Mouse (Mus musculus) adrenal gland, postnatal 4 days (tissue): ENCODE results near the gene Fgf15. TPM values are rescaled to one million over a fixed set of nuclear protein-coding genes. Genes with fewer than 3 reads are reported as not detected.
A peak's percentile ranks its signal among the peaks of the same experiment; 100 is the strongest.
"Not testable (repeated sequence)": the region's sequence is repeated elsewhere in the genome, so short reads cannot be mapped to it uniquely, and the experiment has no call there.

Experiments used
- DNase-seq, 2 experiments: peaks; one replicate each; pipeline ENCODE4 v3.0.0; 2021 to 2022; ENCODE audit warnings: low spot score in 2 of 2, mixed read lengths in 2 of 2
- total RNA-seq, 2 experiments: library from RNA; stranded (reverse); gene quantifications; 2 replicates each; pipeline ENCODE4 v1.2.3; 2021

The Fgf15 gene
- total RNA-seq, 2 experiments from 2014 or later, result 0.53 TPM; not detected in 1

DNA sequence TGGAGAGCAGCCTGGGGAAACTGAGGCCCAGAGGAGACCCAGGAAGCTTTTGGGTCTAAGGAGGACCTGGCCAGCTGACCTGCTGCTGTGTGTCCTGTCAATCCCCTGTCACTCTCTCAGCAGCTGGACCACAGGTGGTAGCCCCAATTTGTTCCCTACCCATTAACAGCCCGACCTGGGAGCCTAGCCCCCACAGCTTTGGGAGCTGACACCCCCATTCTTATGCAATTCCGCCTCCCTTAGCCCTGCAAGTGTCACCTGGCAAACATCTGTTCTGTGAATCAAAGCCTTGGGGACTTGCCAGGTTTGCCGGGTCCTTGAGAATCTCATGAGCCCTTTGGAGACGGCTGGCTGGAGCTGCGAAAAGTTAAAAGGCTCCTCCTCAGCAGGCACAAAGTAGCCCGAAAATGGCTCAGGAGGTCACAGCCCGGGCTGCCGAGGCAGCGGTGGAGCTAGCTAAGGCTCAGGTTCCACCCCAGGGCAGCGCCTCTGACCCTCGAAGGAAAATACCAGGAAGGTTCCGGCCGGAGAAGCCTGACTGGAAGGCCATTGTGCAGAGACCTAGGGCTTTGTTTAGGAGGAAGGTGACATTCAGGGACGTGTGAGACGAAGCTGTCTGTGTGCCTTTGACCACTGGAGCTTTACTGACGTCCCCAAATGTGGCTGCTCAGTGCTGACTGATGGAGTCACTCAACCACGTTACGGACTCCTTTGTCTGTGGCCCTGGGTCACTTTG lies 7.6 kb upstream of the Fgf15 start:
- DNase-seq, result peak in 1 of 2 experiments; percentile 20

DNA sequence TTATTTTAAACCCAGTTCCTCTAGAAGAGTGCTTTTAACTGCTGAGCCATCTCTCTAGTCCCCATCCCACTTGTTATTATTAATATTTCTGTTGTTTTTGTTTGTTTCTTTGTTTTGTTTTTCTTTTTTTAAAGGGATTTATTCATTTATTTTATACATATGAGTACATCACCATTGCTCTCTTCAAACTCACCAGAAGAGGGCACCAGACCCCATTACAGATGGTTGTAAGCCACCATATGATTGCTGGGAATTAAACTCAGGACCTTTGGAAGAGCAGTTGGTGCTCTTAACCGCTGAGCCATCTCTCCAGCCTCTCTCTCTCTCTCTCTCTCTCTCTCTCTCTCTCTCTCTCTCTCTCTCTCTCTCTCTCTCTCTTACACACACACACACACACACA lies 5.7 kb upstream of the Fgf15 start:
- not testable (repeated sequence) for DNase-seq

DNA sequence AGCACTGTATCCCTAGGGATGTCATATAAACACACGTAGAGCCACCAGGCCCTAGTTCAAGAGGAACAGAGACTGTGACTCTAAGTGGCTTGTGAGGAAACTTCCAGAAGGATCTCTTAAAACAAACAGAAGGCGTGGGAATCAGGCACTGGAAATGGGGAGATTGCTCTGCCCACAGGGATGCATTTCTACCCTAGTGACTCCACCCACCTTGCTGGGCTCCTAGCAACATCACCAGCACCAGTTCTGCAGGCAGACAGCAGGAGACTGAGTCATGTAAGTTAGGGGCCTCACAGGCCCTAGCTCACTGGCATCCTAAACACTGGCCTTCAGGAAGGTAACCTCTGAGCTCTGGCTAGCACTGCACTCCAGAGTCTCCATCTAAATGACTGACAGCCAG lies 4.5 kb upstream of the Fgf15 start:
- no peak for DNase-seq

DNA sequence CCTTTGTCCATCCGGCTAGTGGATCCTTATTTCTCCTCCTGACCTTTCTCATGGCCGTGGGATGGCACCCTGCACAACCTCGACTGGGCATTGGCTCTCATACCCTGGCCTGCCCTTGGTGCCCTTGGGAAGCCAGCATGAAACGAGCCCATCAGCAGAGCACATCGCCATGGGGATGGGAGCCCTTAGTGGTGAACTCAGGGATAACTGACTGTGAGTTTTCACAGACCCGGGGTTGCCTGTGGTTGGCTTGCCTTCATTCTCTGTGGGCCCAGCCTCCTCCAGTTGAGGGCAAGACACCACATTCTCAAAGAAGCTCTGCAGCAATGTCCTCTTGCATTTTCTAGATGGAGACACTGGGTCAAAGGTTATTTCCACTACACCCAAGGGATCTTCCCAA lies 4.0 kb upstream of the Fgf15 start:
- no peak for DNase-seq

DNA sequence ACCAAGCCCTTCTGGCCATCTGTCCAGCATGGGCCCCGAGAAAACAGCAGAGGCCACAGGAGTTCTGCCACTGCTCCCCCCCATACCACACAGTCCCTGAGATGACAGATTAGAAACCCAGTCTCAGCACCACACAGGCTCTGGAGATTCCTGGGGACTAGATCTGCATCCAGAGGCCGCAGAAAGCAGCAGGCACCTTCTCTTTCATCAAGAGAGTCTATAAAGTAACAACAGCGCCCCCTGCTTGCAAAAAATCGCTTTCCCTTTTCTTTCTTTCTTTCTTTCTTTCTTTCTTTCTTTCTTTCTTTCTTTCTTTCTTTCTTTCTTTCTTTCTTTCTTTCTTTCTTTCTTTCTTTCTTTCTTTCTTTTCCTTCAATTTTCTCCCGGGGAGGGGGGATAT lies 2.1 kb upstream of the Fgf15 start:
- DNase-seq, result no peak

DNA sequence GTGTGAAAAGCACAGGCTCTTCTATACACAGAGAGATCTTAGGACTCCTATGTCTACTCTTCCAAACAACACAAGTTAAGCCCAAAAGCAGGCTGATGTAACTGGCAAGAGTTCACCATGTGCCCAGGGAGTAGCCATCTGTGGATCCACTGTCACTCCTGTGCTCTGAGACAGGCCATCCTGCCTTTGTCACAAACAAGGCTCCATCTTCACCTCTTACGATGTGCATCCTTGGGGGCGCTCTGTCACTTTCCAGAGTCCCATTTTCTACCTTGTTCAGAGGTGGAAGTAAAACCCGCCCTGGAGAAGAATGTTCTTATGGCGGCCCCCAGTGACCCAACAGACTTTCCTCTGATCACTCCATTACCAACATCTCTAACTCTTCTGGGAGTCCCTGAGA lies 1.6 kb upstream of the Fgf15 start:
- no peak for DNase-seq

DNA sequence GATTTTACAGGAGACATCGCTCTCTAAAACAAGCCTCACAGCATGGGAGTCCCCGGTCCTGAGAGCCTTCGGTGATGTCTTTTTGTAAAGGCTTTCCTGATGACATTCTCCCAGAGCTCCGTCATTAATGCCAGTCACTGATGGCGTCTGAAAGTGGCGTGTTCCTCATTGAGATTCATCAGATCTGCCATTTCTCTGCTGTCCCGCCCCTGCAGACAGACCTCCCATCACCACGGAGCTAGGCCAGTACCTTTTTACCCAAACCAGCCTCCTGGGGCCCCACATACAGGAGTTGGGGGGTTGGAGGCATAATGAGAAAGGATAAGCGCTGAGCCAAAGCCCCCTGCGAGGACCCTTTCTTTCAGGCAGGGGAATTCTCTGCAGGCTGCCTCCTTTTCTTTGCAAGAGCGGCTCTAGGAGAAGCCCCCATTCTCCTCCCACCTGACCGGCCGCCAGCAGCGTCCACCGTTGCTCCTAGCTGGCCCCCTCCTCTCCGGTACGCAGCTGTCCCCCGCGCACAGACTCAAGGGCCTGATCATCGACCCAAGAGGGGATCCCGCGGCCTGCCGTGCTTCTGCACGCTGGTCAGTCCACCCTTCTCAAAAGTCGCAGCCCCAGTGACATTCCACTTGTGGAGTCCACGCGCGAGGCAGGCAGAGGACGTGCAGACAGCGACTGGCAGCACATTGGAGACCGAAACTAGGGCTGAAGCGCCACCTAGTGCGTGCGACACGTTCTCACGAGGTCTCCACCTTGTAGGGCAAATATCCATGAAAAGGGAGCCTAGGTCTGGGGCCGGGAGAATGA lies 823 bp upstream of the Fgf15 start:
- peak; percentile 40 to 57 for DNase-seq

DNA sequence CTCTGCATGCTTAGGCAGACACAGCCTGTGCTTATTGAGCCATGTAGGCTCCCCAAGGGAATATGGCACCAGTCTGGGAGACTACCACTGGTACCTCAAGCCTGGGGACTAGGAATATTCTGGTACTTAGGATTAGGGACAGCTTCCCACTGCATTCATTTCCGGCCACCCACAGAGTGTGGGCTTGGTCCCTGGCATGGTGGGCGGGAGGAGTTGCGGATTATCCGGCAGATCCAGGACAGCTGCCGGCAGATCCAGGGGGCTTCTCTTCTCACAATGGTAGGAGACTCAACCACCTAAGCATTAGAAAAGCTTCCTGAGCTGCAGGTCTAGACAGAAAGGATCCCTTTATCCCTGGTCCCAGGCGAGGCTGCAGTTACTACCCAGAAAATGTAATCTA lies 2.2 kb downstream of the Fgf15 start:
- no peak for DNase-seq

DNA sequence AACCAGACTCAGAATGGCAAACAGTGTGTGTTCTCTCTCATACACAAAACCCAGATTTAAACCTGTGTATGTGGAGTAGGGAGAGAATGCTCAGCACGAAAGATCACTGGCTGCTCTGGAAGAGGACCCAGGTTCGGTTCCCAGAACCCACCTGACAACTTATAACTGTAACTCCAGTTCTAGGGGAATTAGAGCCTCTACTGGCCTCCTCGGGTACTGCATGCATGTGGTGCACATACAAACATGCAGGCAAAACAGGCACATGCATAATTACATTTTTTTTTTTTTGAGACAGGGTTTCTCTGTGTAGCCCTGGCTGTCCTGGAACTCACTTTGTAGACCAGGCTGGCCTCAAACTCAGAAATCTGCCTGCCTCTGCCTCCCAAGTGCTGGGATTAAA lies 9.2 kb downstream of the Fgf15 start:
- DNase-seq, result not testable (repeated sequence)

DNA sequence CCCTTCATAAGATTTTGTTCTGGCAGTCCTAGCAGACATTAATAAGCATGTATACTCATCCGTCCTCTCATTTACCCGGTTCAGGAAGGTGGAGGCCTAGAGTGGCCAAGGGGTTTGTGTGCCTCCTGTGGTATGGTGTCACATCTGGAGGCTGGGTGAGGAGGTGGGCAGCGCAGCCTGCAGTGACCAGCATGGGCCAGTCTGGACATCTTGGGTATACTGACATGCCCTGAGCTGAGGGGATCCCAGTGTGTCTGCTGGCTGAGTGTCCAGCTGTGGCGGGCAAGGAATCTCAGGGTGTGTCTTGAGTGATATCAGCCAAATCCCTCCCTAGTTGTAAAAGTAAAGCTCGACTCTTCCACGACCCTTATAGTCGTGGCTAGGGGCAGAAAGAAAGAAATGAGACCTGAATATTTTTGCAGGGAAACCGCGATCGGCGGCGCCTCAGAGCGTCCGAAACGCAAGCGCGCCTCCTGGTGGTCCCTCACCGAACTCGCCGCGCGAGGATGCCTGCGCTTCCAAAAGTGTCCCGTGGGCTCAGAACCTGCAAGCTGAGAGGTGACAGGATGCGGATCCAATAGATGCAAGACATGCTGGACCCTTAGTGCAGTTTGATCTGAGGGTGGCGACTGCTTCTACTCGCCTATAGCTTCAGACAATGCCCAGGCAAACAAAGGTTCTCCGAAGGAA lies 10.5 kb downstream of the Fgf15 start:
- no peak for DNase-seq

DNA sequence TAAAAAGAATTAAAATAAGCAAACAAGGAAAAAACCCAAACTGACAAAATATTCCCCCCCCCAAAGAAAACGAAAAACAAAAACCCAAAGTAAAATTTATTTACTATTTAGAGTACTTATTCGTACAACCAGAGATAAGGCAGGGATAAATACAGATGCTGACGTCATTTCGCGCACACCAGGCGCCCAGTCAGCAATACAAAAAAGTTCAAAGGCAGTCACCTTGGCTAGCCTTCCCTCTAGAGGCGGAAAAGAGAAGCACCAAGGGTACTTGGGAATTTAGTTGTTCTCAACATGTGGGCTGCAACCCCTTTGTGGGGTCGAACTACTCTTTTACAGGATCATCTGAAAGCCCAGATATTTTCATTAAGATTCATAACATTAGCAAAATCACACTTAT lies 11.5 kb downstream of the Fgf15 start:
- DNase-seq, result no peak

DNA sequence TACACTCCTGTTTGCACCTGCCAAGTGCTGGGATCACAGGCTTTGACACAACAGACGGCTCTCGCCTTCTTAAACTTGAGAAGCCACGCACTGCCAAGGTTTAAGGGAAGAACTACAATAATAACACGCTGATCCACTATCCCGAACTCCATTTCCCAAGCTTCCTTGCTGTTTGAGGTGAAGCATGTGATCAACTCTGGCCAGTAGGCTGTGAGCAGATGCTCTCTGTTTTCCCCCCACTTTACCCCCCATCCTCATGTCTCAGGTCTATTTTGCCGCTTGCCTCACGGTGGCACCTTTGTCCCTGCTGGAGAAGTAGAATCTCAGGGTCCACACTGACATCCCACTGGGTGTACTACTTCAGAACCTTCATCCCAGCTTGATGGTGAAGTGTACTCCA lies 12.4 kb downstream of the Fgf15 start:
- DNase-seq, result no peak

DNA sequence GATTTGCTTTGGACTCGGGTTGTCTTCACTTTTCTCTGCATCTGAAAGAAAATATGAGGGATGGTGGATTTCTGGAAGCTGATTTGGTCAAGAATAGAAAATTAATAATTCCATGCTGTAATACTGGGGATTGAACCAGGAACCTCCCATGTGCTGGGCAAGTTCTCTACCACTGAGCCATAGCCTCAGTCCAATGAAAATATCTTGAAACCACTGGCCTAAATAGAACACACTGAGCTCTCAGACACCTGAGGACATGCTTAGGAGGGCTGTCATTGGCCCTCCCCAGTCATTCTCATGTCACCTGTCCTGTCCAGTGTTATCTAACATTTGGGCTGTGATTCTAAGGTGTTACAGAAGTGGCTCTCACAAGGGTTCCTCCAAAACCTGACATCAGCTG lies 14.8 kb downstream of the Fgf15 start:
- no peak for DNase-seq

DNA sequence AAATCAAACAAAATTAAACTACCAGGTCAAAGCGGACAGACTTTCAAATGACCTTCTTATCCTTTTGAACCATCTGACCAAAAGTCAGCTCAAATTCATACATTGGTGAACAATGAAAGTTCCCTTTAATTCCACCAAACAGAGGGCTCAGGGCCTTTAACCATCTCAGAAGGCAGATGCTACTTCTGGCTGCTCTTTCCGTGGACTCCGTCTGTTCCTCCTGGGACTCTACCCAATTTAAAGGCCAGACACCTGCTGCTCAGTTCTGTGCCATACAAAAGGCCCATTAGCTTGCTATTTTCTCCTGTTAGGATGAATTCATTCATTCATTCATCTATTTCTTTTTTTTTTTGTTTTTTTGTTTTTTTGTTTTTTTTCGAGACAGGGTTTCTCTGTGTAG lies 16.6 kb downstream of the Fgf15 start:
- no peak for DNase-seq

DNA sequence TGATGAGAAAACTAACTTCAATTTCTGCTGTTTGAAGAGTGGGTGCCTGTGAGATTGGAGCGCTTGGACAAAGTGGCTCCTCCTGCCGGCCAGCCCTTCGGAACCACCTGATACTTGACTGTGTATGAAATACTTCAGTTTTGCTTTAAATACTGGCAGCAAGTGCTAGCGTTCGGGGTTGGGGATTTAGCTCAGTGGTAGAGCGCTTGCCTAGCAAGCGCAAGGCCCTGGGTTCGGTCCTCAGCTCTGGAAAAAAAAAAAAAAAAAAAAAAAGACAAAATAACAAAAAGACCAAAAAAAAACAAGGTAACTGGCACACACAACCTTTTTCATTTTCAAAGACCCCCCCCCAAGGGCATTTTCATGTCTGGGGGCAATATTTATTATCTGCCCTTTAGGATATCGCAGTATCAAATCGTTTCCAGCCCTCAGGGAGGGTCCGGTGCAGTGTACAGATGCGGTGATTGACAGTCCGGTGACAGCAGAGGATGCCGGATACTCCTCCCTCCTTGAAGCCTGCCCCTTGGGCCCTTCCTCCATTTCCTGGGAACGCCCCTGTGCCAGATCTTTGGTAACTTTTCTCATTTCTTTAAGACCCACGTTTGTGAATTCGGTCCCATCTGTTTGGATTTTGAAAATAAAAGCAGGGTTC lies 18.1 kb downstream of the Fgf15 start:
- DNase-seq, result no peak

DNA sequence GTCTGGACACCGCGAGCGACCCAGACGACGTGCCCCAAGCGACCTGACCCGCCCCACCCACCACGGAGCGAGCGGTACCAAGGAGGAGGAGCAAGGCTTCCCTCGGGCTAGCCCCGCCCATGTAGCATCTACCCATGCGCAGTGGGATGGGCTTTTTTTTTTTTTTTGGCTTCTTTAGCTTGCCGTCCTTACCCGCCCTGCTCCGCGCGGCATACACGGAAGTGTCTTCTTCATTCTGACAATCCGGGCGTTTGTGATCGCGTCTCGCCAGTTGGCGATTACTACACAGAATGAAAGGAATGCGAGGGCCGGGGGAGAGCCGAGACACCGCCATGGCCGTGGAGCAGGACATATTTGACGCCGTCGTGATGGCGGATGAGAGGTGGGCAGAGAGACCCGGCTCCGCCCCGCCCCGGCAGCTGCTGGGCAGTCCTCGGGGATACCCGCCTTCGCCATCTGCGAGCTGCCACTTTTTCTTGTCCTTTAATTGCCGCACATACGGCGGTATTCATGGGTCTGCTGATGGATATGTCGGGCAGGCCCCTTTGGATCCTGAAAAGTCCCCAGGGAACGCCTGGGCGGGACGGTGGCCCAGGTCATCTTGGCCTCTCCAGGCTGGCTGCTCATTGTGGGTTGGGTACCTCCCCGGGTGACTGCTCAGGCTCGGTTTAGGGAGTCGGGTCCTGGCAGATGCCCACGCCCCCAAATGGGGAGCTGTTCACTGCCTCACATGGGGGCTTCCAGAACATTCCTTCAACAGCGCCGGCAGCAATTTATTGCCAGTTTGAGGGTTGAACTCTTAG lies 18.8 kb downstream of the Fgf15 start, which contains the start of gene LTO1:
Gene LTO1, plus strand, starts transcription at position 153 of the 803 bp plus-strand sequence.
- peak; percentile 64 to 86 for DNase-seq

DNA sequence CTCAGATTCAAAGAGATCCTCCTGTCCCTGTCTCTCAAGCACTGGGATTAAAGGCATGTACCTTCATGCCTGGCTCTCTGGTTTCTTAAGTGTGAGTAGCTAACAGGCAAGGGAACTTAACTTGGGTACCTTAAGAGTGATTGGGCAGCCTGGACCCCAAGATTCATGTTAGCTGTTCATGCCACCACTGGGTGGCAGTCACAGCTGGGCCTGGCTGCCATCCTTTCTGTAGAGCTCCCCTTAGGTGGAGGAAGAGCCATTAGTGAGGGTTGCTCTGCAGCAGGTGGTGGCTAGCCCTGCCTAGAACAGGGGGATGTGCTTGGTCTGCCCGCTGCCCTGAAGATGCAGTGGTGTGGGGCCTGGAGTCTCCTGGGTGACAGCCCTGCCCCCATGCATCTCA lies 22.5 kb downstream of the Fgf15 start:
- DNase-seq, result no peak

DNA sequence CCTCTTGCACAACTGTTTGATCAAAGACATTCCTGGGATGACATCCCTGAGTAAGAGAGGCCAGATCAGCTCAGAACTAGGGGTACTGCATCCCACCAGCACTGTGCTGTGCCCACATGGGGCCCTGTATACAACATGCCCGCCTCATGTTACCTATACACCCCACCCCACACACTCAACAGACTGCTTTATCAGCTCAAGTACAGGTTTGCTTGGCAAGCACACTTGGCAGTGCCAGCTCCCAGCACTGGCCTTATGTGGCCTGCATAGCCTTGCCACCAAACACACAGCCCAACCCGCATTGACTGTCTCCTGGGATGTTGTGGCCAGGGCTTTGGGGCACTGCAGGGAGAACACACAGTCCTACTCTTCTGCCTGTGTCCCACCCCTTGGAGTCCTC lies 31.3 kb downstream of the Fgf15 start:
- no peak for DNase-seq

DNA sequence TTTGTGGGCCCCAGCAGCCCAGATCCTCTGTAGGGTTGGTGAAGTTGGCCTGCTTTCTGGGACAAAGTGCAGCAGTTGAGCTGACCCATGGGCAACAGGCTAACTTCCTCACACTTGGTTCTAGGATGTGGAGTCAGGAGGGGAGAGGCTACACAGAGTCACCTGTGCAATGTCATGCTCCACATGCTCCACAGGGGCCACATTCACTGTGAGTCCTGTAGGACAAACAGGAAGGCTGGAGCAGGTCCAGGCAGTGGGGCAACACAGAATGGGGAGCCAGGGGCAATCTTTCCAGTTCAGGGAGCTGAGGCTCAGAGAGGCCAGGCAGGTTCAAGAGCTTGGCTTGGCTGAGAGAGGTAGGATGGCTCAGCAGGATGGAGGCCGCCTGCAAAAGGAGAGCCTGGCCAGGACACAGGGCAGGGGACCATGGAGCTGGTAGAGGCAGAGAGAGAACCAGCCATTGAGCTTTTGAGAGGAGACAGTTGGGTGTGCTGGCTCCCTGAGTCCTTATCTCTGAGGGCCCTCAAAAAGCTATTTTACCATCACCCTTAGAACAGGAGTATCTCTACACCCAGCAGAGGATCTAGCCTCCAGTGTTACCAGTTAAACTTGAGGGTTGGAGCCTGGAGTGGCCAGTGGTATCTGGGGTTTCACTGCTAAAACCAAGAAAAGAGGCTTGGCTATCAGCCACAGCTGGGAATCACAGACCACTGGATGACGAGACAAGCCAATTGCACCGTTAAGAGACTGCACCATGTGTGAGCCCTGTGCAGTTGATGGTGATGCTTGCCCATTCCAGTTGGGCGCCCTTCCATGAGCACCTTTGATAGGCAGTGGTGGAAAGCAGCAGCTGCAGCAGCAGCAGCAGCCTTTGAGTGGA lies 31.9 kb downstream of the Fgf15 start:
- DNase-seq, result no peak

DNA sequence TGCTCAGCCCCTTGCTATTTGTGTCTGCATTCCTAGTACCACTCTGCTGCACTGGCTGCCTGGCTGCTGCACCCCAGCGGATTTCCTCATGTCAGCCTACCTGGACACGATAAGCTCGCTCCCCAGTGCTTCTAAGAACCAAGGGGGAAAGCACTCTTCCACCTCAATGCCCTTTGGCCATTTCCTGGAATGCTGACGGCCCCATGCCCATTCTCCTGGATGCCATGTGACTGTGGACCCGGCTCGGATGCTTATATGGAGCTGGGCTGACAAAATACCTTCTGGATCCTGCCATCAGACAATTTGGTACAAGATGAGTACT lies 32.5 kb downstream of the Fgf15 start:
- no peak for DNase-seq
